Mouse (Mus musculus) forebrain, postnatal 0 days (tissue): Measurements from ENCODE around the gene Dlgap4. TPM values are rescaled to one million over a fixed set of nuclear protein-coding genes. Genes with fewer than 3 reads are reported as not detected.

ENCODE experiments used
- ATAC-seq: fragments of 200-750 bp; cut with Nextera tagmentation; 2 replicates; pipeline ENCODE4 v1.8.0; 2017; ENCODE audit warnings: mild to moderate bottlenecking, moderate library complexity
- DNase-seq: peaks from one replicate; pipeline ENCODE4 v3.0.0-alpha.2; 2015
- H3K27ac ChIP-seq: fragments of 300-500 bp; sonication (generic); 2 replicates; pipeline ENCODE4 v1.5.1; 2014; ENCODE audit warnings: low read depth, mild to moderate bottlenecking, antibody characterized with exemption, low read length, moderate library complexity, mixed read lengths
- H3K27me3 ChIP-seq: fragments of 300-500 bp; sonication (generic); 2 replicates; pipeline ENCODE4 v1.6.1; 2014; ENCODE audit warnings: mild to moderate bottlenecking, low read length, mixed read lengths; ENCODE audit not compliant: insufficient read depth
- H3K36me3 ChIP-seq: fragments of 300-500 bp; sonication (generic); 2 replicates; pipeline ENCODE4 v1.6.1; 2014; ENCODE audit warnings: mild to moderate bottlenecking, moderate library complexity; ENCODE audit not compliant: insufficient read depth
- H3K4me1 ChIP-seq: fragments of 300-500 bp; sonication (generic); 2 replicates; pipeline ENCODE4 v1.6.1; 2014; ENCODE audit warnings: antibody characterized with exemption; ENCODE audit not compliant: insufficient read depth
- H3K4me2 ChIP-seq: fragments of 300-500 bp; sonication (generic); 2 replicates; pipeline ENCODE4 v1.6.1; 2014; ENCODE audit warnings: low read depth, mild to moderate bottlenecking, moderate library complexity
- H3K4me3 ChIP-seq: fragments of 300-500 bp; sonication (generic); 2 replicates; pipeline ENCODE4 v1.5.1; 2014; ENCODE audit warnings: low read depth, low read length, mixed read lengths
- H3K9ac ChIP-seq: fragments of 300-500 bp; sonication (generic); 2 replicates; pipeline ENCODE4 v1.6.1; 2014; ENCODE audit warnings: mild to moderate bottlenecking
- H3K9me3 ChIP-seq: fragments of 300-500 bp; sonication (generic); 2 replicates; pipeline ENCODE4 v1.6.1; 2016; ENCODE audit warnings: low read length
- CTCF ChIP-seq: sonication (generic); IDR thresholded peaks from 2 replicates; pipeline ENCODE4 v1.5.1; 2016; ENCODE audit warnings: antibody characterized with exemption, control low read depth, low read depth
- WGBS: fragments of 180-500 bp; shearing (Covaris S2); extraction: QIAGEN DNeasy Blood & Tissue Kit; methylation state at CpG from one replicate; pipeline ENCODE4 v1.1.7; 2014; 5-methylcytosine and 5-hydroxymethylcytosine counted together
- polyA plus RNA-seq: library from polyadenylated mRNA; unstranded; fragments of >200 nt; fragmentation: Nextera tagmentation; extraction: Ambion mirVana; gene quantifications from 2 replicates; pipeline ENCODE4 v1.2.1, GENCODE M21; 2015
- total RNA-seq: library from RNA; depleted of rRNA; stranded (reverse); fragments of >200 nt; gene quantifications from 2 replicates; pipeline ENCODE4 v1.2.3, GENCODE M21; 2014

The Dlgap4 gene
- total and polyA plus RNA-seq, 2 experiments from 2014 or later: 218 to 354 TPM

DNA sequence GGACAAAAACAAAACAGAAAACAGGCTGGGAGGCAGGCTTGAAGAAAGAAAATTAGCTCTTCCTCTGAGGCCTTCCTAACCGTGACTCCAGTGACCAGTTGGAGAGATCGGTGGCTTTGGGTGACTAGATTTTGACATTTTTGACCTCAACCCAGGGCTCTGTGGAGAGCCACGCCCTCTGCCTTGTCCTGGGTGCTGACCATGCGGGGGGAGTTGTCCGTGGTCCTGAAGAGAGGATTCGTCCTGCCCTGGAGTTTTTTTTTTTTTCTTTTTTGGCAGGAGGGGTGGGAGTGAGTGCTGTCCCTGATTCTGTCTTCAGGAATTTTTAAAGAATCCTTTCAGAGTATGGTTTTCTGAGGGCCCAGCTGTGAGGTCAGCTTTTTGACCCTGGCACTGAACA, 63.4 kb downstream of the Dlgap4 start:
- ATAC-seq: no peak
- TF ChIP-seq CTCF: no peak

DNA sequence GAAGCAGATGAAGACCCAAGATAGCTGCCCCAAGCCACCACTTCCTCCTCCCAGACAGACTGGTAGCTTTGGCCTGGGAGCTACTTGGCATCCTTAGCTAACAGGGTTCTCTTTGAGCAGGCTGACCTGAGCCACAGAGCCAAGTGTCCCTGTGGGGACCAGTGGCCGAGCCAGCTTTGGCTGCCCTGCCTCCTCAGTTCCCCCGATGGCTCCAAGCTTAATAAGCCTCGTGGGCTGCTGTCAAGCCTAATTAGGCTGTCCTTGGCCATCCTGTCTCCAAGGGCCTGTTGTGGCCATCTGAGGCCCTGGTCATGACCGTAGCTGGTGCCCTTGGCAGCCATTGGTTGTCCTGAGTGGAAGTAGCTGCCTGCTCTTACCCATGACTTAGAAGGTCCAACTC, 64.6 kb downstream of the Dlgap4 start:
- Histone ChIP-seq H3K27ac (no peak overlapping the region), H3K27me3 (no peaks in the 10 kb centered on the region), H3K4me2 (no peak overlapping the region), H3K9me3 (no peaks in the 10 kb centered on the region), H3K4me3 (no peak overlapping the region), H3K36me3 (no peaks in the 10 kb centered on the region), H3K4me1 (0 out of 2 replicates have a peak, but pooled peaks cover 2% of the 10 kb centered on the region), H3K9ac (no peak overlapping the region)
- 75% methylated on average over 4 of the region's 4 CpGs for WGBS
- no peak for TF ChIP-seq CTCF
- ATAC-seq: no peak
- DNase-seq: no peak

More for the DNA sequence above, 63.4 kb downstream of the Dlgap4 start:
- Histone ChIP-seq H3K9me3 (no peaks in the 10 kb centered on the region), H3K27me3 (no peaks in the 10 kb centered on the region), H3K27ac (no peak overlapping the region), H3K9ac (no peak overlapping the region), H3K4me1 (0 out of 2 replicates have a peak, but pooled peaks cover 2% of the 10 kb centered on the region), H3K4me3 (no peak overlapping the region), H3K4me2 (no peak overlapping the region), H3K36me3 (no peaks in the 10 kb centered on the region)
- WGBS: 23% methylated on average over 6 of the region's 6 CpGs
- DNase-seq: no peak

DNA sequence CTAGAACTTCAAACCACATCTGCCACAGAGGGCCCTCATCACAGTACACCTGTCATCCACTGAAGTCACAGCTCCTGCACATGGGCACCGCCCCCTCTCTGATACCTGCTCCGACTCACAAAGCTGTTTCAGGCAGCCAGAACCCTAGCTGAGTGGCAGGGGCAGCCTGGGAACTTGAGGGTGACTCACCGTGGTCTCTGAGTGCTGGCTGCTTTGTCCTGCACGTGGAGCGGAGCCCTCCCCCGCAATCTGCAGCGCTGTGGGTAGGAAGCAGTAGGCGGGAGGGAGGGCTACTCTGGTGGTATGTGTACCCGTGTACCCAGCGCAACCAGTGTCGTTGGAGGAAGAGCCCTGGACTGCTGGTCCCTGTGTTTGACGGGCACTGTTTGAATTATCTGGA, 69.5 kb downstream of the Dlgap4 start:
- DNase-seq (no peak), ATAC-seq (peak; percentile 47; the same call in 1 of the 2 replicates)
- H3K9me3 ChIP-seq: no peaks in the 10 kb centered on the region
- no peak overlapping the region for H3K4me3 ChIP-seq
- H3K9ac ChIP-seq: no peak overlapping the region
- H3K27ac ChIP-seq: no peak overlapping the region
- 0 out of 2 replicates have a peak, but pooled peaks cover 2% of the 10 kb centered on the region for H3K4me1 ChIP-seq
- H3K4me2 ChIP-seq: no peak overlapping the region
- H3K36me3 ChIP-seq: no peaks in the 10 kb centered on the region
- 50% methylated on average over 12 of the region's 12 CpGs for WGBS
- H3K27me3 ChIP-seq: no peaks in the 10 kb centered on the region
- no peak for TF ChIP-seq CTCF

DNA sequence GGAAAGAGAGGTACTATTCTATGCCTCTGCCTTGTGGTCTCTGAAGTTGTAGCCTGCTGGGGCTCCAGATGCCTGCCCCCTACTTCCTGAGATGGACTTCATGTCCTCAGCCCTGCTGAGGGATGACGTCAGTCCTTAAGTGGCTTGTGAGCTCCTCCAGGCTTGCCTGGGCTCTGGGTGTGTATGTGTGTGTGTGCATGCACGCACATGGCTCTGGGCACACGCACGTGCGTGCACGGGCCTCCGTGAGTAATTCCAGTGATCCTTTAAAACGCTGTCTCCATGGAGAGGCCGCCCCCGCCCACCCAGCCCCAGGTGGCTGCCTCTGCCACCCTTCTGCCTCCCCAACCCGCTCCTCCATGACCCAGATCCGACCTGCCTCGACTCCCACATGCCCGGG, 72.5 kb downstream of the Dlgap4 start:
- Histone ChIP-seq H3K27ac (no peak overlapping the region), H3K9ac (no peak overlapping the region)
- DNase-seq: no peak

DNA sequence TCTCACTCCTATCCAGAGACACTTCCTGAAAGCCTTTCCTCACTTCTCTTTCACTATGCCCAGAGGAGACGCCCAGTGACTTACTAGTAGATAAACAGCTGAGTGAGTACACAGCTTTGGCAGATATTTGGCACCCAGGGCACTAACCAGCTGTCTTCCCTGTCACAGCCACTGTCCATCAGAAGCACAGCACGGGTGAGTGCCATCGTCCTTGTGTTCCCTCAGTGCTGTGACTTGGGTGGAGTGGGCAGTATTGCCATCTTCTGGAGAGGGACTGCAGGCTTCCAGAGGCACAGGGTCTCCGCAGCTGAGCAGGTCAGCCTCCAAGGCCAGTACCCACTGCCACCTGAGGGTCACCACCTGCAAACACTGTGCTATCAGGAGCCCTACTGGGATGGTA, 73.2 kb downstream of the Dlgap4 start:
- Histone ChIP-seq H3K4me3 (no peak overlapping the region), H3K4me2 (no peak overlapping the region), H3K36me3 (no peaks in the 10 kb centered on the region), H3K27ac (no peak overlapping the region), H3K9ac (no peak overlapping the region), H3K9me3 (no peaks in the 10 kb centered on the region), H3K27me3 (no peaks in the 10 kb centered on the region), H3K4me1 (peaks cover 6% of the 10 kb centered on the region)
- TF ChIP-seq CTCF: 0 out of 2 replicates have a peak, but pooled peaks have one; percentile 6
- ATAC-seq (no peak), DNase-seq (no peak)
- WGBS: 78% methylated on average over 4 of the region's 4 CpGs

More for the DNA sequence above, 72.5 kb downstream of the Dlgap4 start:
- H3K4me1 ChIP-seq: peaks cover 6% of the 10 kb centered on the region
- no peaks in the 10 kb centered on the region for H3K36me3 ChIP-seq
- WGBS: 77% methylated on average over 14 of the region's 14 CpGs
- no peaks in the 10 kb centered on the region for H3K9me3 ChIP-seq
- no peak for TF ChIP-seq CTCF
- H3K4me3 ChIP-seq: no peak overlapping the region
- no peaks in the 10 kb centered on the region for H3K27me3 ChIP-seq
- H3K4me2 ChIP-seq: no peak overlapping the region
- no peak for ATAC-seq

DNA sequence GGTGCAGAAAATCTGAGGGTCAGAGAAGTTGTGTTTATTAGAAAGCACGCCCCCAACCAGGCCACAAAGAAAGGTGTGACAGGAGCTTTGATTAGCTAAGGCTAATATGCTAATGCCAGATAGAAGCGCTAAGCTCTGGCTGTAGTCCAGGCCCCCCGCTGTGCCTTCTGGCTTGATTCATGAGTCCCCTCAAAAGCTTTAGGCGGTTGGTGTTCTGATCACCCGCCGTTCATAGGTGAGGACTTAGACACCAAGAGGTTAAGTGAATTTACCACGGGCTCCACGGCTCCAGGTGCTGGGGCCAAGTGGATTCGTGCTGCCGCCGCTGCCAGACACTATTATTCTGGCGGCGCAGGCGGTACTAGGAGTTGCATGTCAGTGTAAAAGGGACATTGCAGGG, 75.1 kb downstream of the Dlgap4 start:
- Histone ChIP-seq H3K36me3 (no peaks in the 10 kb centered on the region), H3K27me3 (no peaks in the 10 kb centered on the region), H3K4me3 (no peak overlapping the region), H3K9me3 (no peaks in the 10 kb centered on the region), H3K4me1 (peaks cover 6% of the 10 kb centered on the region), H3K4me2 (no peak overlapping the region), H3K9ac (no peak overlapping the region), H3K27ac (no peak overlapping the region)
- no peak for TF ChIP-seq CTCF
- ATAC-seq (no peak), DNase-seq (peak; percentile 58)
- 3% methylated on average over 14 of the region's 14 CpGs for WGBS

DNA sequence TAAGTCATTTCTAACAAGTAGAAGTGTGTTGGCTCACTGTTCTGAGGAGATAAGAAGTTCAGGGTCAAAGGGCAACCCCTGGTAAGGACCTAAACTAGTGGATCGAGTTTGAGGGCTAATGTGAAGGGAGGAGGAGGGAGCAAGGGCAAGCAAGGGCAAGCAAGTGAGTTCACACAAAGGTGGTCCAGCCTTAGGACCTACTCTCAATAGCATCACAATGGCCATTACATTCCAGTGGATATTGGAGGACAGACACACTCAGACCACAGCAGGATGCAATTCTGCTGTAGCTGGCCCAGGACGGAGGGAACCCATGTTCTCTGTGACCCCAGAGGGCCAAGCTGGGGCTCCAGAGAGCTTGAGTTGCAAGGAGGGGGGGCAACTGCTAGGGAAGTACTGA, 77.3 kb downstream of the Dlgap4 start:
- no peak for DNase-seq
- no peak overlapping the region for H3K4me3 ChIP-seq
- no peaks in the 10 kb centered on the region for H3K9me3 ChIP-seq
- no peaks in the 10 kb centered on the region for H3K36me3 ChIP-seq
- no peak overlapping the region for H3K27ac ChIP-seq
- no peak overlapping the region for H3K9ac ChIP-seq
- H3K27me3 ChIP-seq: no peaks in the 10 kb centered on the region
- TF ChIP-seq CTCF: no peak
- H3K4me1 ChIP-seq: peaks cover 6% of the 10 kb centered on the region
- no peak overlapping the region for H3K4me2 ChIP-seq
- WGBS: 45% methylated on average over 2 of the region's 2 CpGs
- ATAC-seq: no peak

DNA sequence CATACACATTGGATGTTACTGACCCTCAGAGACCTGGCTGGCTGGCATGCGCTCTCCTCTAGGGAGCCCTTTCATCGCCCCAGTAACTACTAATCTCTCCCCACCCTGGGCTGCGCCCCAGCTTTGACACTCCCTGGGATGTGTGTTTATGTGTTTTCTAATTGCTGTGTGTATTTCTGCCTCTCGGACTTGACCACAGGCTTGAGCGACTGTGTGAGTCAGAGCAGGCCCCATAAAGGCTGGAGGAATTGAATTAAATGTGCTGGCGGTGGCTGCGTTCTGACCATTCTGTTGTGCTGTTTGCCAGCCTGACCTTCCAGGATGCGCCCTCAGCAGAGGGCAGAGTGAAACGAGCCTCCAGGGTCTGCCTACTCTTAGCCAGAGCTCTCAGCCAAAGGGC, 78.2 kb downstream of the Dlgap4 start:
- ATAC-seq (no peak), DNase-seq (no peak)
- WGBS: 63% methylated on average over 9 of the region's 9 CpGs
- H3K4me1 ChIP-seq: peaks cover 6% of the 10 kb centered on the region
- no peaks in the 10 kb centered on the region for H3K9me3 ChIP-seq
- no peak overlapping the region for H3K27ac ChIP-seq
- H3K27me3 ChIP-seq: no peaks in the 10 kb centered on the region
- H3K4me2 ChIP-seq: no peak overlapping the region
- TF ChIP-seq CTCF: no peak
- H3K36me3 ChIP-seq: no peaks in the 10 kb centered on the region
- H3K4me3 ChIP-seq: no peak overlapping the region
- H3K9ac ChIP-seq: no peak overlapping the region
